Mouse (Mus musculus) adrenal gland, postnatal 14 days (tissue): Measurements from ENCODE around the gene Tmem132b. TPM values are rescaled to one million over a fixed set of nuclear protein-coding genes. Genes with fewer than 3 reads are reported as not detected.

Source experiments
- DNase-seq: peaks from one replicate; pipeline ENCODE4 v3.0.0; 2021; ENCODE audit warnings: mixed read lengths
- total RNA-seq: library from RNA; stranded (reverse); gene quantifications from 2 replicates; pipeline ENCODE4 v1.2.3, GENCODE M21; 2021

The Tmem132b gene
- total RNA-seq, 1 experiment from 2014 or later, result 0.74 TPM

- DNase-seq, result no peak
These were observed 47.1 kb downstream of the Tmem132b start for GRCm38 (mm10) chr5:125578661-125579060.

GRCm38 (mm10) chr5:125579153-125579552 lies 47.6 kb downstream of the Tmem132b start:
- no peak for DNase-seq

GRCm38 (mm10) chr5:125583298-125583697 lies 51.7 kb downstream of the Tmem132b start:
- no peak for DNase-seq

- peak; percentile 42 for DNase-seq
These were observed 52.3 kb downstream of the Tmem132b start for GRCm38 (mm10) chr5:125583836-125584235.

- DNase-seq, result no peak
These were observed 53.6 kb downstream of the Tmem132b start for GRCm38 (mm10) chr5:125585211-125585610.

- DNase-seq, result no peak
These were observed 56.6 kb downstream of the Tmem132b start for GRCm38 (mm10) chr5:125588203-125588602.

GRCm38 (mm10) chr5:125588876-125589667 lies 57.5 kb downstream of the Tmem132b start:
- peak; percentile 45 for DNase-seq

- no peak for DNase-seq
These were observed 66.5 kb downstream of the Tmem132b start for GRCm38 (mm10) chr5:125598056-125598455.

- no peak for DNase-seq
These were observed 75.6 kb downstream of the Tmem132b start for GRCm38 (mm10) chr5:125607146-125607545.

- no peak for DNase-seq
These were observed 78.4 kb downstream of the Tmem132b start for GRCm38 (mm10) chr5:125609968-125610367.

GRCm38 (mm10) chr5:125612460-125612859 lies 80.9 kb downstream of the Tmem132b start:
- no peak for DNase-seq

GRCm38 (mm10) chr5:125613136-125613535 lies 81.6 kb downstream of the Tmem132b start:
- no peak for DNase-seq

GRCm38 (mm10) chr5:125614348-125614747 lies 82.8 kb downstream of the Tmem132b start:
- DNase-seq, result peak; percentile 20

- no peak for DNase-seq
These were observed 85.5 kb downstream of the Tmem132b start for GRCm38 (mm10) chr5:125617050-125617449.

- no peak for DNase-seq
These were observed 96.3 kb downstream of the Tmem132b start for GRCm38 (mm10) chr5:125627816-125628348.

GRCm38 (mm10) chr5:125634666-125635065 lies 103.1 kb downstream of the Tmem132b start:
- DNase-seq, result no peak

- no peak for DNase-seq
These were observed 109.4 kb downstream of the Tmem132b start for GRCm38 (mm10) chr5:125640966-125641365.

- no peak for DNase-seq
These were observed 110.1 kb downstream of the Tmem132b start for GRCm38 (mm10) chr5:125641531-125642147.

- no peak for DNase-seq
These were observed 116.7 kb downstream of the Tmem132b start for GRCm38 (mm10) chr5:125648236-125648635.

- no peak for DNase-seq
These were observed 118.4 kb downstream of the Tmem132b start for GRCm38 (mm10) chr5:125649982-125650381.

GRCm38 (mm10) chr5:125658101-125658500 lies 126.5 kb downstream of the Tmem132b start:
- no peak for DNase-seq

- no peak for DNase-seq
These were observed 127.6 kb downstream of the Tmem132b start for GRCm38 (mm10) chr5:125658959-125659749.

- DNase-seq, result no peak
These were observed 144.0 kb downstream of the Tmem132b start for GRCm38 (mm10) chr5:125675623-125676022.
